ENCODE assay signal across 13 mouse cellular contexts in the genomic region with DNA sequence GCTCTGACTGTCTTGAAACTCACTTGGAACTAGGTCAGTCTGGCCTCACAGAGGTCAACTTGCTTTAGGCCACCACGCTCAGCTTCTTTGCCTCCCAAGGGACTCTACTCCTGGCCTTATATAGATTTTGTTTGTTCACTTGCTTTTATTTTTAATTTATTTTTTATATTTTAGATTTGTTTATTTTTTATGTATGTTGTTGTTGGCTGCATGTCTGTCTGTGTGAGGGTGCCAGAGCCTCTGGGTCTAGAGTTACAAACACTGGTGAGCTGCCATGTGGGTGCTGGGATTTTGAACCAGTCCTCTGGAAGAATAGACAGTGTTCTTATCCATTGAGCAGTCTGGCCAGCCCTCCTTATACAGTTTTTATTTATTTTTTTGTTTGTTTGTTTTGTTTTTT. TPM values are rescaled to one million over a fixed set of nuclear protein-coding genes. Genes with fewer than 3 reads are reported as not detected.
A peak's percentile ranks its signal among the peaks of the same experiment; 100 is the strongest.
DNase-seq lines count a peak whose midpoint lies in the region; ATAC-seq and TF ChIP-seq lines count a peak whose summit lies in the region.
"Had no signal": no experiment of that assay in that cellular context is flagged by ENCODE, and none has a peak within 500 bp of the region (broad histone marks: within the 10 kb centered on the region; RNA-seq: fewer than 3 reads in every experiment).

No protein-coding gene starts in this region.

- H3K27me3 ChIP-seq in heart, embryonic 12.5 days (replicated peaks): no peaks in the 10 kb centered on the region
- H3K27me3 ChIP-seq in lung, embryonic 16.5 days (ENCODE audit: control insufficient read depth, insufficient read depth, low read depth, low read length): no peaks in the 10 kb centered on the region
- H3K27me3 ChIP-seq in forebrain, embryonic 14.5 days (replicated peaks; ENCODE audit: control insufficient read depth, insufficient read depth, low read length): no peaks in the 10 kb centered on the region
- no peaks in the 10 kb centered on the region for H3K27me3 ChIP-seq in myocyte (ENCODE audit: control insufficient read depth, insufficient read depth, insufficient read length)

- intact Hi-C loops in heart, postnatal 10 days (cut with DNase I): no loop called here

- DNase-seq in heart, postnatal 10 days: no peak
- no peak for DNase-seq in lung, postnatal 25 days (ENCODE audit: low spot score)
- no peak for DNase-seq in forebrain, embryonic 14.5 days (ENCODE audit: low spot score)
- no peak for DNase-seq in cerebellum, adult 11 months
- DNase-seq: cerebellum, postnatal 10 days; kidney, adult 2 months; layer of hippocampus, postnatal 36 days; right cerebral cortex, adult 18-20 months had no signal

- H3K4me3 ChIP-seq in heart, embryonic 12.5 days: 0 out of 2 replicates have a peak overlapping the region, but pooled peaks have one; percentile 22
- H3K4me3 ChIP-seq in lung, embryonic 16.5 days (ENCODE audit: low read length): no peak overlapping the region
- no peak overlapping the region for H3K4me3 ChIP-seq in forebrain, embryonic 14.5 days (ENCODE audit: low read depth, low read length)
- H3K4me3 ChIP-seq in myocyte: no peak overlapping the region

- H3K36me3 ChIP-seq in heart, embryonic 12.5 days: peaks cover 28% of the 10 kb centered on the region
- H3K36me3 ChIP-seq in lung, embryonic 16.5 days (ENCODE audit: control insufficient read depth, insufficient read depth, low read length): peaks cover 14% of the 10 kb centered on the region
- peaks cover 28% of the 10 kb centered on the region for H3K36me3 ChIP-seq in forebrain, embryonic 14.5 days (ENCODE audit: control insufficient read depth, insufficient read depth, low read length)
- no peaks in the 10 kb centered on the region for H3K36me3 ChIP-seq in myocyte (ENCODE audit: control insufficient read depth, insufficient read depth)

- peaks cover 16% of the 10 kb centered on the region for H3K4me1 ChIP-seq in heart, embryonic 12.5 days (replicated peaks)
- peaks cover 8% of the 10 kb centered on the region for H3K4me1 ChIP-seq in lung, embryonic 16.5 days (replicated peaks; ENCODE audit: control insufficient read depth, insufficient read depth, low read length)
- peaks cover 8% of the 10 kb centered on the region for H3K4me1 ChIP-seq in forebrain, embryonic 14.5 days (ENCODE audit: control insufficient read depth, insufficient read depth, low read length)

- TF ChIP-seq POLR2A in myocyte (IDR thresholded peaks at IDR 0.05; ENCODE audit: insufficient read length, low read depth): no peak

- H3K79me2 ChIP-seq in myocyte (ENCODE audit: control insufficient read depth, insufficient read depth): peaks cover 24% of the 10 kb centered on the region

- no peak overlapping the region for H3K27ac ChIP-seq in heart, embryonic 12.5 days (ENCODE audit: poor library complexity, severe bottlenecking)
- H3K27ac ChIP-seq in lung, embryonic 16.5 days (ENCODE audit: low read length): no peak overlapping the region
- H3K27ac ChIP-seq in forebrain, embryonic 14.5 days (ENCODE audit: low read depth, low read length): no peak overlapping the region

- H3ac ChIP-seq in myocyte (ENCODE audit: control insufficient read depth, insufficient read length): no peak overlapping the region

- H3K4me2 ChIP-seq in heart, embryonic 12.5 days: no peak overlapping the region; the same call in 1 of the 2 replicates
- H3K4me2 ChIP-seq in lung, embryonic 16.5 days (ENCODE audit: low read depth, low read length): peak overlapping the region; percentile 41; the same call in 1 of the 2 replicates
- H3K4me2 ChIP-seq in forebrain, embryonic 14.5 days (ENCODE audit: low read length): peak overlapping the region; percentile 48; the same call in 1 of the 2 replicates
- peak overlapping the region; percentile 63 for H3K4me2 ChIP-seq in myocyte (ENCODE audit: low read depth)

- no peaks in the 10 kb centered on the region for H3K9me3 ChIP-seq in heart, embryonic 12.5 days (replicated peaks)
- H3K9me3 ChIP-seq in lung, embryonic 16.5 days (ENCODE audit: control insufficient read depth, low read length): no peaks in the 10 kb centered on the region
- H3K9me3 ChIP-seq in forebrain, embryonic 14.5 days (replicated peaks; ENCODE audit: control insufficient read depth, low read length): no peaks in the 10 kb centered on the region

- H3K9ac ChIP-seq in heart, embryonic 12.5 days: no peak overlapping the region
- no peak overlapping the region for H3K9ac ChIP-seq in lung, embryonic 16.5 days (ENCODE audit: low read length)
- H3K9ac ChIP-seq in forebrain, embryonic 14.5 days (ENCODE audit: low read length): no peak overlapping the region

- no peak for ATAC-seq in heart, embryonic 12.5 days (ENCODE audit: insufficient number of reproducible peaks, low FRiP score)
- no peak for ATAC-seq in lung, embryonic 16.5 days (ENCODE audit: low read depth)
- ATAC-seq in forebrain, embryonic 14.5 days: no peak
- no peak for ATAC-seq in cerebellum, adult (ENCODE audit: insufficient number of reproducible peaks, low FRiP score, low TSS enrichment)
- ATAC-seq: CD4-positive, CD25-positive, alpha-beta regulatory T cell, adult 4 months had no signal

- WGBS in heart, embryonic 12.5 days: 96% methylated on average over 1 of the region's 1 CpGs
- 88% methylated on average over 1 of the region's 1 CpGs for WGBS in lung, embryonic 16.5 days
- WGBS in forebrain, embryonic 14.5 days: 88% methylated on average over 1 of the region's 1 CpGs

TF ChIP-seq in myocyte, 11 proteins besides CTCF, POLR2A, EP300 and RAD21:
- TF ChIP-seq REST (IDR thresholded peaks at IDR 0.05; ENCODE audit: insufficient read depth, insufficient read length): no peak
- TF ChIP-seq MYOD1 (IDR thresholded peaks at IDR 0.05; ENCODE audit: control insufficient read depth in 1 of 3, insufficient read length in 2 of 3, low read depth in 2 of 3): no peak
- no peak for TF ChIP-seq POLR2AphosphoS2 (IDR thresholded peaks at IDR 0.05; ENCODE audit: insufficient read length, low read depth)
- TF ChIP-seq TCF3 (IDR thresholded peaks at IDR 0.05; ENCODE audit: insufficient read length, low read depth): no peak
- no peak for TF ChIP-seq MYOG (IDR thresholded peaks at IDR 0.05; ENCODE audit: control insufficient read depth in 1 of 3, insufficient read depth in 1 of 3, insufficient read length in 2 of 3, low read depth in 2 of 3)
- no peak for TF ChIP-seq MAX (IDR thresholded peaks at IDR 0.05; ENCODE audit: low read depth)
- TF ChIP-seq SRF (IDR thresholded peaks at IDR 0.05; ENCODE audit: control insufficient read depth, insufficient read length, low read depth): no peak
- TF ChIP-seq E2F4 (IDR thresholded peaks at IDR 0.05; ENCODE audit: insufficient read depth): no peak
- no peak for TF ChIP-seq TCF12 (IDR thresholded peaks at IDR 0.05; ENCODE audit: insufficient read depth, poor library complexity, severe bottlenecking)
- no peak for TF ChIP-seq CEBPB (IDR thresholded peaks at IDR 0.05; ENCODE audit: insufficient read depth, poor library complexity, severe bottlenecking)
- no peak for TF ChIP-seq USF1 (IDR thresholded peaks at IDR 0.05; ENCODE audit: low read depth)

RNA-seq across cellular contexts. Expression of gene Vps72, which starts 1.9 kb away (rescaled TPM):
- polyA plus RNA-seq in heart, embryonic 12.5 days (2016; fragmentation: Nextera tagmentation; extraction: Ambion mirVana): 96.7 and 103 TPM in 2 replicates
- 10 to 100 TPM; 39.0 to 53.0 TPM for total RNA-seq in heart, postnatal 10 days (2021)
- polyA plus RNA-seq in lung, embryonic 16.5 days (2015; fragmentation: Nextera tagmentation; extraction: Ambion mirVana): 152 and 156 TPM in 2 replicates
- polyA plus RNA-seq in forebrain, embryonic 14.5 days (2014; fragmentation: Nextera tagmentation; extraction: Ambion mirVana): 225 and 235 TPM in 2 replicates
- polyA plus RNA-seq in myocyte (2012; fragmentation: generic; extraction: Trizol): 85.6 TPM

RNA-seq across cellular contexts. Expression of gene Pip5k1a, which starts 6.0 kb away (rescaled TPM):
- 18.2 and 18.5 TPM in 2 replicates for polyA plus RNA-seq in heart, embryonic 12.5 days (2016; fragmentation: Nextera tagmentation; extraction: Ambion mirVana)
- 10 to 100 TPM; 25.7 to 26.1 TPM for total RNA-seq in heart, postnatal 10 days (2021)
- 19.5 and 20.2 TPM in 2 replicates for polyA plus RNA-seq in lung, embryonic 16.5 days (2015; fragmentation: Nextera tagmentation; extraction: Ambion mirVana)
- polyA plus RNA-seq in forebrain, embryonic 14.5 days (2014; fragmentation: Nextera tagmentation; extraction: Ambion mirVana): 14.2 and 16.4 TPM in 2 replicates
- 27.3 TPM for polyA plus RNA-seq in myocyte (2012; fragmentation: generic; extraction: Trizol)

RNA-seq across cellular contexts. Expression of gene Tmod4, which starts 11.5 kb away (rescaled TPM):
- polyA plus RNA-seq in heart, embryonic 12.5 days (2016; fragmentation: Nextera tagmentation; extraction: Ambion mirVana): 0.59 and 0.69 TPM in 2 replicates
- total RNA-seq in heart, postnatal 10 days (2021): 1 to 10 TPM; 9.6 to 9.9 TPM
- 2.7 and 4.4 TPM in 2 replicates for polyA plus RNA-seq in lung, embryonic 16.5 days (2015; fragmentation: Nextera tagmentation; extraction: Ambion mirVana)
- 0.55 and 0.83 TPM in 2 replicates for polyA plus RNA-seq in forebrain, embryonic 14.5 days (2014; fragmentation: Nextera tagmentation; extraction: Ambion mirVana)
- polyA plus RNA-seq in myocyte (2012; fragmentation: generic; extraction: Trizol): 2.5 TPM

RNA-seq across cellular contexts. Expression of gene Scnm1, which starts 21.1 kb away (rescaled TPM):
- 48.6 and 52.7 TPM in 2 replicates for polyA plus RNA-seq in heart, embryonic 12.5 days (2016; fragmentation: Nextera tagmentation; extraction: Ambion mirVana)
- total RNA-seq in heart, postnatal 10 days (2021): 10 to 100 TPM; 28.9 to 34.9 TPM
- 69.9 and 79.0 TPM in 2 replicates for polyA plus RNA-seq in lung, embryonic 16.5 days (2015; fragmentation: Nextera tagmentation; extraction: Ambion mirVana)
- polyA plus RNA-seq in forebrain, embryonic 14.5 days (2014; fragmentation: Nextera tagmentation; extraction: Ambion mirVana): 99.6 and 107 TPM in 2 replicates
- 30.6 TPM for polyA plus RNA-seq in myocyte (2012; fragmentation: generic; extraction: Trizol)

RNA-seq across cellular contexts. Expression of gene Lysmd1, which starts 21.1 kb away (rescaled TPM):
- 8.1 and 9.1 TPM in 2 replicates for polyA plus RNA-seq in heart, embryonic 12.5 days (2016; fragmentation: Nextera tagmentation; extraction: Ambion mirVana)
- 1 to 10 TPM; 8.0 to 8.6 TPM for total RNA-seq in heart, postnatal 10 days (2021)
- 16.2 and 16.9 TPM in 2 replicates for polyA plus RNA-seq in lung, embryonic 16.5 days (2015; fragmentation: Nextera tagmentation; extraction: Ambion mirVana)
- 31.4 and 31.8 TPM in 2 replicates for polyA plus RNA-seq in forebrain, embryonic 14.5 days (2014; fragmentation: Nextera tagmentation; extraction: Ambion mirVana)
- polyA plus RNA-seq in myocyte (2012; fragmentation: generic; extraction: Trizol): 7.0 TPM
